ENCODE assay signal across 12 mouse cellular contexts in the genomic region with DNA sequence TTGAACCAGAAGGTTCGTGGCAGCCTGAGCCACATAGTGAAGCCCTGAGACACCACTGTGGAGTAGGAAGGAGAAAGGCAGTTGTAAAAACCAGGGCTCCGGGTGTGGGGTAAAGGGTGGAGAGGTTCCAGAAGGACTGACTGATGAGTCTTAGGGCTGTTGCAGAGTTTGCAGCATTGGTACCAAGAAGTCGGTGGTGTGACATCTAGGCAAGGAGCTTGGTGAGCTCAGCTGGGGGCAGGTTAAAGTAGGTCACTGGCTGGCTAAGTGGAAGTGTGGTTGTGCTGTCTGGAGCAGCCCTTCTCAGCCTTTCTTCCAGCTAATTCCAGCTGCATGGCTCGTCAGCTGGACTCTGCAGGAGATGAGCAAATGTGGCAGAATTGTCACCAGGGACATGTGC. TPM values are rescaled to one million over a fixed set of nuclear protein-coding genes. Genes with fewer than 3 reads are reported as not detected.
DNase-seq lines count a peak whose midpoint lies in the region; ATAC-seq lines count a peak whose summit lies in the region.
"Had no signal": no experiment of that assay in that cellular context is flagged by ENCODE, and none has a peak within 500 bp of the region (broad histone marks: within the 10 kb centered on the region; RNA-seq: fewer than 3 reads in every experiment).

No protein-coding gene starts in this region.

- H3K27ac ChIP-seq in heart, embryonic 13.5 days (replicated peaks) = 0 out of 2 replicates have a peak overlapping the region, but pooled peaks have one; percentile 42
- H3K27ac ChIP-seq in lung, embryonic 15.5 days = 0 out of 2 replicates have a peak overlapping the region, but pooled peaks have one; percentile 17
- no peak overlapping the region for H3K27ac ChIP-seq in liver, embryonic 11.5 days (ENCODE audit: low read depth, low read length)
- H3K27ac ChIP-seq: hindbrain, embryonic 14.5 days; neural tube, embryonic 13.5 days had no signal

- ATAC-seq in heart, embryonic 13.5 days (ENCODE audit: extremely low read depth, insufficient number of reproducible peaks, low FRiP score, low TSS enrichment) = no peak
- no peak for ATAC-seq in lung, embryonic 15.5 days (ENCODE audit: borderline replicate concordance, extremely low read depth, low FRiP score, low TSS enrichment)
- ATAC-seq in liver, embryonic 11.5 days (replicated peaks; ENCODE audit: low FRiP score) = no peak

- H3K36me3 ChIP-seq in heart, embryonic 13.5 days = peaks cover 11% of the 10 kb centered on the region
- H3K36me3 ChIP-seq in lung, embryonic 15.5 days = peaks cover 9% of the 10 kb centered on the region
- H3K36me3 ChIP-seq in liver, embryonic 11.5 days (ENCODE audit: control insufficient read depth, insufficient read depth, low read length) = peaks cover 6% of the 10 kb centered on the region; the same call in 1 of the 2 replicates
- H3K36me3 ChIP-seq: neural tube, embryonic 13.5 days had no signal

- peaks cover 81% of the 10 kb centered on the region for H3K4me1 ChIP-seq in heart, embryonic 13.5 days
- peaks cover 71% of the 10 kb centered on the region for H3K4me1 ChIP-seq in lung, embryonic 15.5 days
- peaks cover 64% of the 10 kb centered on the region for H3K4me1 ChIP-seq in liver, embryonic 11.5 days (replicated peaks; ENCODE audit: control insufficient read depth, insufficient read depth, low read length)

- no peak for DNase-seq in heart, postnatal 36 days
- DNase-seq in lung, postnatal 14 days = no peak
- DNase-seq in liver, embryonic 11.5 days (ENCODE audit: low spot score) = no peak
- peak; percentile 66 for DNase-seq in thymus, postnatal 25 days
- DNase-seq in right cerebral cortex, postnatal 10 days (ENCODE audit: low spot score in 2 of 2) = no peak
- no peak for DNase-seq in spleen, postnatal 4 days (ENCODE audit: low spot score in 2 of 2)

- H3K9me3 ChIP-seq in heart, embryonic 13.5 days = no peaks in the 10 kb centered on the region
- no peaks in the 10 kb centered on the region for H3K9me3 ChIP-seq in lung, embryonic 15.5 days
- no peaks in the 10 kb centered on the region for H3K9me3 ChIP-seq in liver, embryonic 11.5 days (ENCODE audit: control insufficient read depth, low read length)
- H3K9me3 ChIP-seq: neural tube, embryonic 13.5 days had no signal

- 0 out of 2 replicates have a peak overlapping the region, but pooled peaks have one; percentile 40 for H3K9ac ChIP-seq in heart, embryonic 13.5 days
- no peak overlapping the region for H3K9ac ChIP-seq in lung, embryonic 15.5 days
- H3K9ac ChIP-seq in liver, embryonic 11.5 days (ENCODE audit: low read depth, low read length) = no peak overlapping the region
- H3K9ac ChIP-seq: hindbrain, embryonic 14.5 days; neural tube, embryonic 13.5 days had no signal

- peak overlapping the region; percentile 90; the same call in 1 of the 2 replicates for H3K4me2 ChIP-seq in heart, embryonic 13.5 days
- H3K4me2 ChIP-seq in lung, embryonic 15.5 days = peak overlapping the region; percentile 77; the same call in 1 of the 2 replicates
- H3K4me2 ChIP-seq in liver, embryonic 11.5 days = peak overlapping the region; percentile 30
- H3K4me2 ChIP-seq: hindbrain, embryonic 14.5 days; neural tube, embryonic 13.5 days had no signal

- intact Hi-C loops in heart, postnatal 36 days (cut with DNase I) = loop anchor here (10.0 kb wide), 1 partner anchor 438 kb away; a partner anchor contains a TSS

- H3K4me3 ChIP-seq in heart, embryonic 13.5 days = no peak overlapping the region
- no peak overlapping the region for H3K4me3 ChIP-seq in lung, embryonic 15.5 days
- no peak overlapping the region for H3K4me3 ChIP-seq in liver, embryonic 11.5 days (ENCODE audit: low read depth, low read length)
- H3K4me3 ChIP-seq: neural tube, embryonic 13.5 days had no signal

- WGBS in heart, embryonic 13.5 days = 53% methylated on average over 4 of the region's 4 CpGs
- 55% methylated on average over 4 of the region's 4 CpGs for WGBS in lung, embryonic 15.5 days
- WGBS in liver, embryonic 11.5 days = 49% methylated on average over 4 of the region's 4 CpGs

- H3K27me3 ChIP-seq in heart, embryonic 13.5 days (replicated peaks) = no peaks in the 10 kb centered on the region; the same call in 1 of the 2 replicates
- no peaks in the 10 kb centered on the region for H3K27me3 ChIP-seq in lung, embryonic 15.5 days
- H3K27me3 ChIP-seq in liver, embryonic 11.5 days (replicated peaks; ENCODE audit: control insufficient read depth, insufficient read depth, low read length) = no peaks in the 10 kb centered on the region

RNA-seq across cellular contexts. Expression of a gene that starts 3.6 kb away (rescaled TPM):
- polyA plus RNA-seq in heart, embryonic 13.5 days (2015; fragmentation: Nextera tagmentation; extraction: Ambion mirVana) = 39.0 and 43.8 TPM in 2 replicates
- 10 to 100 TPM; 59.6 to 63.7 TPM for total RNA-seq in heart, postnatal 36 days (2021)
- polyA plus RNA-seq in lung, embryonic 15.5 days (2015; fragmentation: Nextera tagmentation; extraction: Ambion mirVana) = 88.3 and 101 TPM in 2 replicates
- polyA plus RNA-seq in liver, embryonic 11.5 days (2014; fragmentation: Nextera tagmentation; extraction: Ambion mirVana) = 37.0 and 38.0 TPM in 2 replicates

RNA-seq across cellular contexts. Expression of a gene that starts 27.8 kb away (rescaled TPM):
- polyA plus RNA-seq in heart, embryonic 13.5 days (2015; fragmentation: Nextera tagmentation; extraction: Ambion mirVana) = 0.10 and 0.11 TPM in 2 replicates
- not detected for total RNA-seq in heart, postnatal 36 days (2021)
- 0.31 and 0.36 TPM in 2 replicates for polyA plus RNA-seq in lung, embryonic 15.5 days (2015; fragmentation: Nextera tagmentation; extraction: Ambion mirVana)
- 0.30 and 0.35 TPM in 2 replicates for polyA plus RNA-seq in liver, embryonic 11.5 days (2014; fragmentation: Nextera tagmentation; extraction: Ambion mirVana)
- total RNA-seq: layer of hippocampus, postnatal 14 days; megakaryocyte progenitor cell, adult 5-6 weeks had no signal
- polyA plus RNA-seq: neural tube, embryonic 13.5 days had no signal

RNA-seq across cellular contexts. Expression of a gene that starts 32.4 kb away (rescaled TPM):
- polyA plus RNA-seq in heart, embryonic 13.5 days (2015; fragmentation: Nextera tagmentation; extraction: Ambion mirVana) = 0.63 and 0.69 TPM in 2 replicates
- 1 to 10 TPM in 1 of 2 experiments, under 1 TPM in 1; 0.46 to 1.1 TPM for total RNA-seq in heart, postnatal 36 days (2021)
- polyA plus RNA-seq in lung, embryonic 15.5 days (2015; fragmentation: Nextera tagmentation; extraction: Ambion mirVana) = 5.0 and 5.8 TPM in 2 replicates
- polyA plus RNA-seq in liver, embryonic 11.5 days (2014; fragmentation: Nextera tagmentation; extraction: Ambion mirVana) = 0.55 and 0.74 TPM in 2 replicates

RNA-seq across cellular contexts. Expression of a gene that starts 39.1 kb away (rescaled TPM):
- 42.9 and 43.5 TPM in 2 replicates for polyA plus RNA-seq in heart, embryonic 13.5 days (2015; fragmentation: Nextera tagmentation; extraction: Ambion mirVana)
- total RNA-seq in heart, postnatal 36 days (2021) = 10 to 100 TPM; 28.8 to 31.3 TPM
- 79.1 and 82.5 TPM in 2 replicates for polyA plus RNA-seq in lung, embryonic 15.5 days (2015; fragmentation: Nextera tagmentation; extraction: Ambion mirVana)
- 30.1 and 34.7 TPM in 2 replicates for polyA plus RNA-seq in liver, embryonic 11.5 days (2014; fragmentation: Nextera tagmentation; extraction: Ambion mirVana)

Comparison
In these comparisons a context has a peak if more than half of its experiments do, and no peak if none do; other contexts are left out.
1. H3K4me2 ChIP-seq: peak in every context shown above with its lines; median percentile 90 in heart, embryonic 13.5 days; 77 in lung, embryonic 15.5 days; 30 in liver, embryonic 11.5 days.